Mouse (Mus musculus): ENCODE results near the gene Tmc8.

- TF ChIP-seq CTCF (IDR thresholded peaks at IDR 0.05; ENCODE audit: borderline replicate concordance, extremely low read depth, insufficient read depth, insufficient read length) (no peak), POLR2A (IDR thresholded peaks at IDR 0.05; ENCODE audit: borderline replicate concordance, extremely low read depth, insufficient read depth, insufficient read length, poor library complexity, severe bottlenecking) (no peak)
Measured at GRCm38 (mm10) chr11:117806781-117807180, 24.9 kb downstream of the Tmc8 start.

All from brain, embryonic 14.5 days (tissue).